Mouse (Mus musculus) hindbrain, embryonic 14.5 days (tissue): ENCODE data around the gene Gm26992. TPM values are rescaled to one million over a fixed set of nuclear protein-coding genes. Genes with fewer than 3 reads are reported as not detected.

Experiments
- ATAC-seq: fragments of 200-750 bp; cut with Nextera tagmentation; 2 replicates; pipeline ENCODE4 v1.8.0; 2017; ENCODE audit warnings: moderate number of reproducible peaks, mild to moderate bottlenecking, moderate TSS enrichment, moderate library complexity; ENCODE audit not compliant: low FRiP score
- DNase-seq: peaks from one replicate; pipeline ENCODE4 v3.0.0-alpha.2; 2015; ENCODE audit warnings: low spot score
- H3K27ac ChIP-seq: fragments of 300-500 bp; sonication (generic); 2 replicates; pipeline ENCODE4 v1.5.1; 2014; ENCODE audit warnings: mild to moderate bottlenecking, moderate library complexity
- H3K27me3 ChIP-seq: fragments of 300-500 bp; sonication (generic); 2 replicates; pipeline ENCODE4 v1.6.1; 2014; ENCODE audit warnings: mild to moderate bottlenecking, low read length, mixed read lengths; ENCODE audit not compliant: control insufficient read depth, insufficient read depth
- H3K36me3 ChIP-seq: fragments of 300-500 bp; sonication (generic); replicated peaks from 2 replicates; pipeline ENCODE4 v1.6.1; 2014; ENCODE audit not compliant: control insufficient read depth, insufficient read depth
- H3K4me1 ChIP-seq: fragments of 300-500 bp; sonication (generic); replicated peaks from 2 replicates; pipeline ENCODE4 v1.6.1; 2014; ENCODE audit warnings: antibody characterized with exemption, low read length, mixed read lengths; ENCODE audit not compliant: control insufficient read depth, insufficient read depth
- H3K4me2 ChIP-seq: fragments of 300-500 bp; sonication (generic); replicated peaks from 2 replicates; pipeline ENCODE4 v1.6.1; 2014; ENCODE audit warnings: mild to moderate bottlenecking, moderate library complexity
- H3K4me3 ChIP-seq: fragments of 300-500 bp; sonication (generic); replicated peaks from 2 replicates; pipeline ENCODE4 v1.5.1; 2014; ENCODE audit warnings: mild to moderate bottlenecking, low read length
- H3K9ac ChIP-seq: fragments of 300-500 bp; sonication (generic); 2 replicates; pipeline ENCODE4 v1.6.1; 2014
- H3K9me3 ChIP-seq: fragments of 300-500 bp; sonication (generic); 2 replicates; pipeline ENCODE4 v1.6.1; 2016; ENCODE audit warnings: low read length; ENCODE audit not compliant: control insufficient read depth
- WGBS: fragments of 180-500 bp; shearing (Covaris S2); extraction: QIAGEN DNeasy Blood & Tissue Kit; methylation state at CpG from one replicate; pipeline ENCODE4 v1.1.7; 2014; 5-methylcytosine and 5-hydroxymethylcytosine counted together
- polyA plus RNA-seq: library from polyadenylated mRNA; unstranded; fragments of >200 nt; fragmentation: Nextera tagmentation; extraction: Ambion mirVana; gene quantifications from 2 replicates; pipeline ENCODE4 v1.2.1, GENCODE M21; 2014

The Gm26992 gene
- polyA plus RNA-seq = not detected in 2 replicates

- Histone ChIP-seq H3K4me3 (no peak within 1 kb of the TSS), H3K4me1 (no peaks in the 10 kb centered on the region), H3K27ac (no peak within 1 kb of the TSS), H3K9me3 (no peaks in the 10 kb centered on the region), H3K36me3 (no peaks in the 10 kb centered on the region), H3K9ac (no peak within 1 kb of the TSS), H3K27me3 (peaks cover 51% of the 10 kb centered on the region), H3K4me2 (no peak within 1 kb of the TSS)
- ATAC-seq = no peak
- WGBS = 95% methylated on average over 2 of the region's 2 CpGs
- DNase-seq = no peak
These were observed at the start of gene Gm26992 for GRCm38 (mm10) chrX:103421710-103422109. Gene Gm26992 (plus strand): TSS chrX:103422010.

- no peak overlapping the region for H3K4me2 ChIP-seq
- no peaks in the 10 kb centered on the region for H3K9me3 ChIP-seq
- 70% methylated on average over 5 of the region's 5 CpGs for WGBS
- no peak overlapping the region for H3K27ac ChIP-seq
- H3K9ac ChIP-seq = no peak overlapping the region
- DNase-seq (no peak), ATAC-seq (no peak; the same call in 1 of the 2 replicates)
- H3K4me3 ChIP-seq = no peak overlapping the region
- no peaks in the 10 kb centered on the region for H3K36me3 ChIP-seq
- no peaks in the 10 kb centered on the region for H3K4me1 ChIP-seq
- H3K27me3 ChIP-seq = peaks cover 64% of the 10 kb centered on the region
These were observed 47.6 kb upstream of the Gm26992 start for GRCm38 (mm10) chrX:103374250-103374649.

DNA sequence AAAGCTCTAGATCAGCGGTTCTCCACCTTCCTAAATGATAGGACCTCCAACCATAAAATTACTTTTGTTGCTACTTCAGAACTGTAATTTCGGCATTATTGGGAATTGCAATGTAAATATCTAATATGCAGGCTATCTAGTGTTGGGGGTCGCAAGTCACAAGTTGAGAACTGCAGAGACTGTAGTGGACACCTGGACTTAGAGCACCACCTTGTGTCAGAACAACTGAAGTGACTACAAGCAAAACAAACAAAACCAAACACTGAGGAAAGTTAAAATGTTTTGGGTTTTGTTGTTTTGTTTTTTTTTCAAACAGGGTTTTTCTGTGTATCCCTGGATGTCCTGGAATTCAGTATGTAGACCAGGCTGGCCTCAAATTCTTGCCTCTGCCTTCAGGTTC is 37.3 kb upstream of the Gm26992 start:
- ATAC-seq (no peak), DNase-seq (peak; percentile 26)
- no peak overlapping the region for H3K27ac ChIP-seq
- no peak overlapping the region for H3K4me3 ChIP-seq
- no peaks in the 10 kb centered on the region for H3K9me3 ChIP-seq
- H3K36me3 ChIP-seq = no peaks in the 10 kb centered on the region; the same call in 1 of the 2 replicates
- H3K4me2 ChIP-seq = no peak overlapping the region
- H3K27me3 ChIP-seq = peaks cover 72% of the 10 kb centered on the region
- 79% methylated on average over 3 of the region's 3 CpGs for WGBS
- no peaks in the 10 kb centered on the region for H3K4me1 ChIP-seq
- H3K9ac ChIP-seq = no peak overlapping the region

DNA sequence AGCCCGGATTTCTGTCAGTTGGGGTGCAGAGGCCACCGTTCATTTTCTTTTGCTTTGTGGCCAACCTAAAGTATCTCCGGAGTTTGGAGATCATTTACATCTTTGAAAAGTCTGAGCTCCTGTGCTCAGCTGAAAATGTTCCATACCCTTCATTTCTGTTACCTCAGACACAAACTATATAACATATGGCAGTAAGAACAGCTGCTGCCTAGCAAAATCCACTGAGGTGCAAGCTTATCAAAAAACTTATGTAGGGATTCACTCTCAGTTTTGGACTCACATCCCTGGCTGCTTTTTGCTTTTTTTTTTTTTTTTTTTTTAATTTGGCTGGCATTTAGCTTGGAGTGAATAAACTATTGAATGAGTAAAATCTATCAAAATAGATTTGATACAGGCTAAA is 33.7 kb upstream of the Gm26992 start:
- Histone ChIP-seq H3K27ac (no peak overlapping the region), H3K4me2 (no peak overlapping the region), H3K27me3 (peaks cover 64% of the 10 kb centered on the region), H3K9me3 (no peaks in the 10 kb centered on the region), H3K4me1 (no peaks in the 10 kb centered on the region), H3K4me3 (no peak overlapping the region), H3K36me3 (no peaks in the 10 kb centered on the region; the same call in 1 of the 2 replicates), H3K9ac (no peak overlapping the region)
- DNase-seq = no peak
- 87% methylated on average over 3 of the region's 3 CpGs for WGBS
- ATAC-seq = no peak

DNA sequence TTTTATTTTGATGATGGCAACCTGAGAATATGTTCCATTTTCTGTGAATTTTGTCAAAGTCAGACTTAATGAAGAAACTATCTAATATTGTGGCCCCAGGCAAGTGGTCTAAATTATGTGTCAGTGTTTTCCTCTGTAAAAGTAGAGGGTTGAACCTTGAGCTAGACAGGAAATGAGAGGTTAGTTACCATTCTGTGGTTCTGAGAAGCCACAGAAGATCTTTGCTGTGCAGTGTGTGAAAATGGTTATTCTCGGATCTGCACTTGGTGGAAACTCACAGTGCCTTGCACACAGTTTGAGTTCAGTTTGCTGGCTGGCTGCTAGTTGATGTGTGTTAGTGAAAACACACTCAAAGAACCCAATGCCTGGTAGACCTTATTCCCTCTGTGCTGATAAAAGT is 28.0 kb upstream of the Gm26992 start:
- Histone ChIP-seq H3K4me1 (no peaks in the 10 kb centered on the region), H3K27me3 (peaks cover 77% of the 10 kb centered on the region), H3K9ac (no peak overlapping the region), H3K27ac (no peak overlapping the region), H3K9me3 (no peaks in the 10 kb centered on the region), H3K4me2 (no peak overlapping the region), H3K36me3 (no peaks in the 10 kb centered on the region), H3K4me3 (no peak overlapping the region)
- ATAC-seq (no peak), DNase-seq (no peak)
- WGBS = 69% methylated on average over 1 of the region's 1 CpGs

- Histone ChIP-seq H3K27me3 (peaks cover 66% of the 10 kb centered on the region), H3K9me3 (no peaks in the 10 kb centered on the region), H3K27ac (no peak overlapping the region), H3K9ac (no peak overlapping the region), H3K4me1 (no peaks in the 10 kb centered on the region), H3K4me2 (no peak overlapping the region), H3K4me3 (no peak overlapping the region), H3K36me3 (no peaks in the 10 kb centered on the region)
- 46% methylated on average over 13 of the region's 13 CpGs for WGBS
- DNase-seq = no peak
- ATAC-seq = no peak
These were observed 16.8 kb upstream of the Gm26992 start for GRCm38 (mm10) chrX:103405021-103405420.

DNA sequence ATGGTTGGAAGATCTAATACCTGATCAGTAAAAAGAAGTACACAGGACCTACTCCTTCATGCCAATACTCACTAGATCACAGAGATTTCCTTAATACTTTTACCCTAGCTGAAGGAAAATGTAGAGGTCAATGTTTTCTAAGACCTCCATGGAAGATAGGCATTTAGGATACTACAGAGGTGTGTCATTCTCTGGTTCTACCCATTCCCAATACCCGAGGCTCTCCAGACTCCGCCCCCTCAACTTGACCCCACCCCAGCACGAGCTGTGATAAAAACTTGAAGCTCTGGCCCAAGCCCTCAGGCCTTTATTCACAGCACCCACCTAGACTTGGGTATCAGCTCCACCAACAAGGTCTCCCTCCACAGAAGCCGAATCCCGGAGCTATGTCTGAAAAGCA is 7.6 kb upstream of the Gm26992 start, which contains the start of gene Tsx:
Gene Tsx, plus strand, starts transcription at position 301 of the 400 bp plus-strand sequence.
- ATAC-seq = no peak
- H3K27me3 ChIP-seq = peaks cover 61% of the 10 kb centered on the region

DNA sequence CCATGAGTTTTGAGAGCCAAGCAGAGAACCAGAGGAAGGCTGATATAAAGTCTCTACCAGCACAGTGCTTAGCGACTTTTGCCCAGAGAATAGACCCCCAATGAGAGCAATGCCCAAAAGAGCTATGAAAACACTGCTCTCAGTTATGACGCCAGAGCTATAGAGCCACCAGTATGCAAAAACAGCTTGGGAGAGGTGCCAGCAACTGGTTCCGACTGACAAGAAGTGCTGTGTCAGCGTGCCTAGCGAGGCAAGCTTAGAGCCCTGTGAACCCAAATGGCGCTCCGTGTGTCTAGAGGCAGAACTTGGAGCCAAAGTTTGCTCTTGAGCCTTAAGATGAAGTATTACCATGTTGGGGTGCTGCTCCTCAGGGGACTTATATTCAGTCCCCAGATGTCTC is 5.9 kb downstream of the Gm26992 start:
- H3K4me2 ChIP-seq = no peak overlapping the region
- no peaks in the 10 kb centered on the region for H3K4me1 ChIP-seq
- H3K9ac ChIP-seq = no peak overlapping the region
- ATAC-seq (no peak), DNase-seq (no peak)
- WGBS = 72% methylated on average over 7 of the region's 7 CpGs
- no peak overlapping the region for H3K4me3 ChIP-seq
- peaks cover 51% of the 10 kb centered on the region for H3K27me3 ChIP-seq
- no peaks in the 10 kb centered on the region for H3K36me3 ChIP-seq
- no peaks in the 10 kb centered on the region for H3K9me3 ChIP-seq
- no peak overlapping the region for H3K27ac ChIP-seq

More for the DNA sequence above, 7.6 kb upstream of the Gm26992 start, which contains the start of gene Tsx:
- DNase-seq = no peak
- Histone ChIP-seq H3K36me3 (no peaks in the 10 kb centered on the region), H3K9ac (no peak within 1 kb of the TSS), H3K4me3 (no peak within 1 kb of the TSS), H3K4me2 (no peak within 1 kb of the TSS), H3K27ac (no peak within 1 kb of the TSS), H3K4me1 (no peaks in the 10 kb centered on the region), H3K9me3 (no peaks in the 10 kb centered on the region)
- WGBS = 85% methylated on average over 5 of the region's 5 CpGs

DNA sequence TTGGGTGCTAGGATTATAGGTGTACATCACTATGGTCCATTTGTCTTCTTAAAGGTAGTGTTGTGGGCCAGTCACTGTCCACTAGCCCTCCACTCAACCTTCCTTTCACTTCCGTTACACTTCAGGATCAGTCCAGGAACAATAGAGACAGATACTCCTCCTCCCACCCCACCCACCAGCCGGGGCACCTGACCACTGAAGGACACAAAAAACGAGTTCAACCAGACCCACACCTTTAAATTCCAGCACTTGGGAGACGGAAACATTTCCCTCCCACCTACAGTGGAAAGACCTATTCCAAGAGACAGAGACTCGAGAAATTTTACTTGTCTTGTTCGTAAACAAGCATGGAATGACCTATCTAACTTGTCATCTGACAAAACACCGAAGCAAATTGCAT is 10.5 kb downstream of the Gm26992 start:
- Histone ChIP-seq H3K27ac (no peak overlapping the region), H3K4me2 (no peak overlapping the region), H3K9me3 (no peaks in the 10 kb centered on the region), H3K4me3 (no peak overlapping the region), H3K9ac (no peak overlapping the region), H3K27me3 (peaks cover 68% of the 10 kb centered on the region), H3K36me3 (no peaks in the 10 kb centered on the region), H3K4me1 (no peaks in the 10 kb centered on the region)
- ATAC-seq (no peak), DNase-seq (no peak)
- 76% methylated on average over 7 of the region's 7 CpGs for WGBS

DNA sequence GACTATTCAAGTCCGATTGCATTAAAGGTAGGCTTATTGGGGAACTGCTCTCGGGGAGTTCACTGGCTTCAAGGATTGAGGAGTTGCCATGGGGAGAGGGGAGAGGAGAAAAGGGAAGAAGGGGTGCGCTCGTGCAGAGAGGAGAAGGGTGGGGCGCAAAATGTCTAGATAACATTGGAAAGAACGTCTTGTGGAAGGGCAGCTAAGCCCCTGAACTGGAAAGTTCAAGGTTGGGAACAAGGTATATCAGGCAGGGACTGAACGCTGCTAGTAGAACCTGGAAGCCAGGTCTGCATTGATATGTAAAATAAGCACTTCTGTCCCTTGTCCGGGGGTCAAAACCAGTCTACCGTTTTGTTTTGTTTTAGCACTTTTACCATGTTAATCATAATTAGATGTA is 16.2 kb downstream of the Gm26992 start:
- H3K4me2 ChIP-seq = no peak overlapping the region; the same call in 1 of the 2 replicates
- 14% methylated on average over 9 of the region's 9 CpGs for WGBS
- H3K27me3 ChIP-seq = peaks cover 60% of the 10 kb centered on the region
- H3K36me3 ChIP-seq = no peaks in the 10 kb centered on the region
- DNase-seq (no peak), ATAC-seq (no peak)
- H3K27ac ChIP-seq = no peak overlapping the region
- no peak overlapping the region for H3K9ac ChIP-seq
- no peaks in the 10 kb centered on the region for H3K4me1 ChIP-seq
- H3K4me3 ChIP-seq = no peak overlapping the region
- H3K9me3 ChIP-seq = no peaks in the 10 kb centered on the region
